ENCODE assay signal across 24 mouse cellular contexts in the genomic region with DNA sequence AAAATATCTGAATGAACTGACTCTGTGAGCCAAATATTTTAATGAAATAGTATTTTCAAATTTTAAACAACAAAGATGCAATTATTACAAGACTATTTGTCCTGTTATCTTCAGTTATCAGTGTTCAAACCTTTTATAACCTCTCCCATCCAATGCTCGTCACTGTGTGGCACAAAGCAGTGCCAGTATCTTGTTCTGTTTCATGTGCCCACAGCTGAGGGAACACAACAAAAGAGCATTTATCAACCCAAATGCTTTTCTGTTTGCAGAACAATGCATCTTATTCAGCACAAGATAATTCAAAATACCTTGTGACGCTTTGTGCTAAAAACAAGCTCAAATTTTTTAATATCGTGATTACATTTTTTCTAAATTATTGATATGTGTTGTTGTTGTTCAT.
A peak's percentile ranks its signal among the peaks of the same experiment; 100 is the strongest.
DNase-seq lines count a peak whose midpoint lies in the region; ATAC-seq and TF ChIP-seq lines count a peak whose summit lies in the region.
"Had no signal": no experiment of that assay in that cellular context is flagged by ENCODE, and none has a peak within 500 bp of the region (broad histone marks: within the 10 kb centered on the region; RNA-seq: fewer than 3 reads in every experiment).

No protein-coding gene starts in this region.

- no peak overlapping the region for H3K4me2 ChIP-seq in liver, embryonic 12.5 days
- H3K4me2 ChIP-seq: forebrain, embryonic 13.5 days; heart, embryonic 13.5 days; hindbrain, embryonic 14.5 days had no signal

- H3K4me3 ChIP-seq in left cerebral cortex, adult 2 months = no peak overlapping the region
- no peak overlapping the region for H3K4me3 ChIP-seq in liver, embryonic 12.5 days
- H3K4me3 ChIP-seq: forebrain, embryonic 10.5 days; forebrain, embryonic 13.5 days; heart, adult 2 months; heart, embryonic 10.5 days; heart, embryonic 13.5 days had no signal

- peak; percentile 73 for ATAC-seq in frontal cortex, adult (ENCODE audit: low TSS enrichment)
- no peak for ATAC-seq in liver, embryonic 12.5 days
- ATAC-seq: CD4-positive, CD25-positive, alpha-beta regulatory T cell, adult 4 months; forebrain, embryonic 13.5 days; forebrain, embryonic 16.5 days; hindbrain, postnatal 0 days had no signal

- no peaks in the 10 kb centered on the region for H3K4me1 ChIP-seq in liver, embryonic 12.5 days
- H3K4me1 ChIP-seq: forebrain, embryonic 10.5 days; forebrain, embryonic 13.5 days; heart, embryonic 10.5 days; heart, embryonic 13.5 days had no signal

- peak overlapping the region; percentile 69; the same call in 1 of the 2 replicates for H3K27ac ChIP-seq in left cerebral cortex, adult 2 months
- H3K27ac ChIP-seq in liver, embryonic 12.5 days = no peak overlapping the region
- H3K27ac ChIP-seq: forebrain, embryonic 10.5 days; forebrain, embryonic 13.5 days; heart, adult 2 months; heart, embryonic 10.5 days; heart, embryonic 13.5 days; hindbrain, embryonic 14.5 days; hindbrain, postnatal 0 days had no signal

- H3K9me3 ChIP-seq in liver, embryonic 12.5 days (replicated peaks) = no peaks in the 10 kb centered on the region
- H3K9me3 ChIP-seq: forebrain, embryonic 10.5 days; forebrain, embryonic 13.5 days; heart, embryonic 10.5 days; heart, embryonic 13.5 days had no signal

- TF ChIP-seq CTCF in left cerebral cortex, adult 2 months (IDR thresholded peaks at IDR 0.05) = no peak

- no peaks in the 10 kb centered on the region for H3K27me3 ChIP-seq in liver, embryonic 12.5 days (replicated peaks)
- H3K27me3 ChIP-seq: forebrain, embryonic 13.5 days; heart, embryonic 13.5 days had no signal

- no peak for DNase-seq in frontal cortex, postnatal 36 days (ENCODE audit: low spot score in 2 of 2)
- peak; percentile 9 for DNase-seq in layer of hippocampus, adult 9-10 months (ENCODE audit: low spot score)
- DNase-seq in layer of hippocampus, postnatal 10 days (ENCODE audit: low spot score in 2 of 2) = no peak
- no peak for DNase-seq in left cerebral cortex, adult 2 months (ENCODE audit: extremely low spot score in 1 of 2, low spot score in 2 of 2)
- no peak for DNase-seq in left cerebral cortex, postnatal 36 days (ENCODE audit: low spot score in 2 of 2)
- DNase-seq in telencephalon, adult 2 months (ENCODE audit: low read depth, low spot score) = peak; percentile 54
- DNase-seq: adrenal gland, adult 2 months; adrenal gland, postnatal 14 days; cerebellum, postnatal 10 days; gastrocnemius, postnatal 10 days; gastrocnemius, postnatal 36 days; heart, adult 2 months; heart, postnatal 14 days; heart, postnatal 4 days had no signal

- intact Hi-C loops in left cerebral cortex, adult 2 months (cut with DNase I) = no loop called here
- intact Hi-C loops in left cerebral cortex, postnatal 36 days (cut with DNase I) = no loop called here

- H3K36me3 ChIP-seq in liver, embryonic 12.5 days = no peaks in the 10 kb centered on the region
- H3K36me3 ChIP-seq: forebrain, embryonic 10.5 days; heart, embryonic 10.5 days; heart, embryonic 13.5 days had no signal

- H3K9ac ChIP-seq in liver, embryonic 12.5 days = no peak overlapping the region
- H3K9ac ChIP-seq: forebrain, embryonic 13.5 days; heart, embryonic 13.5 days; hindbrain, embryonic 14.5 days had no signal

- WGBS in liver, embryonic 12.5 days (ENCODE audit: insufficient replicate concordance) = 67% methylated on average over 3 of the region's 3 CpGs

Comparison
In these comparisons a context has a peak if more than half of its experiments do, and no peak if none do; other contexts are left out.
1. DNase-seq: peak in layer of hippocampus, adult 9-10 months (single experiment) and telencephalon, adult 2 months (single experiment); none in frontal cortex, postnatal 36 days (0 of 2), layer of hippocampus, postnatal 10 days (0 of 2), left cerebral cortex, adult 2 months (0 of 2) and left cerebral cortex, postnatal 36 days (0 of 2).